Mouse (Mus musculus): ENCODE measurements at regions not wholly inside any gene's neighbourhood (a gene's known extent, or its start where the extent isn't known, plus 50 kb on each side); places are given as distances from the start of the nearest gene placed in this dataset.
A peak's percentile ranks its signal among the peaks of the same experiment; 100 is the strongest.

GRCm38 (mm10) chr12:99643016-99643415 is 79.6 kb upstream of the Foxn3 start:
- H3K4me3 ChIP-seq: no peak overlapping the region
- WGBS: 94% methylated on average over 16 of the region's 16 CpGs
- no peaks in the 10 kb centered on the region for H3K36me3 ChIP-seq
- no peak overlapping the region for H3K9ac ChIP-seq
- H3K4me2 ChIP-seq: no peak overlapping the region
- H3K9me3 ChIP-seq (replicated peaks): peaks cover 10% of the 10 kb centered on the region
- no peaks in the 10 kb centered on the region for H3K27me3 ChIP-seq
- peaks cover 11% of the 10 kb centered on the region for H3K4me1 ChIP-seq (replicated peaks)
- H3K27ac ChIP-seq: no peak overlapping the region
- ATAC-seq (replicated peaks; ENCODE audit: insufficient number of reproducible peaks, insufficient read depth, low FRiP score, low read depth): no peak

GRCm38 (mm10) chr12:99642131-99642895 is 78.9 kb upstream of the Foxn3 start:
- ATAC-seq (replicated peaks; ENCODE audit: insufficient number of reproducible peaks, insufficient read depth, low FRiP score, low read depth): no peak
- Histone ChIP-seq H3K36me3 (no peaks in the 10 kb centered on the region), H3K4me3 (no peak overlapping the region), H3K9me3 (replicated peaks) (peaks cover 10% of the 10 kb centered on the region), H3K27me3 (no peaks in the 10 kb centered on the region), H3K4me2 (no peak overlapping the region), H3K4me1 (replicated peaks) (peaks cover 11% of the 10 kb centered on the region), H3K27ac (no peak overlapping the region), H3K9ac (no peak overlapping the region)
- 84% methylated on average over 7 of the region's 7 CpGs for WGBS

GRCm38 (mm10) chr12:99641278-99641677 is 77.9 kb upstream of the Foxn3 start:
- Histone ChIP-seq H3K4me3 (peak overlapping the region; percentile 28), H3K4me1 (replicated peaks) (peaks cover 11% of the 10 kb centered on the region), H3K9me3 (replicated peaks) (peaks cover 10% of the 10 kb centered on the region), H3K9ac (no peak overlapping the region), H3K36me3 (no peaks in the 10 kb centered on the region), H3K27ac (no peak overlapping the region), H3K4me2 (peak overlapping the region; percentile 54), H3K27me3 (no peaks in the 10 kb centered on the region)
- WGBS: 48% methylated on average over 8 of the region's 9 CpGs
- no peak for ATAC-seq (replicated peaks; ENCODE audit: insufficient number of reproducible peaks, insufficient read depth, low FRiP score, low read depth)

- Histone ChIP-seq H3K9ac (no peak overlapping the region), H3K4me1 (replicated peaks) (peaks cover 11% of the 10 kb centered on the region), H3K36me3 (no peaks in the 10 kb centered on the region), H3K27ac (no peak overlapping the region), H3K4me2 (peak overlapping the region; percentile 54), H3K9me3 (replicated peaks) (peaks cover 10% of the 10 kb centered on the region), H3K27me3 (no peaks in the 10 kb centered on the region), H3K4me3 (peak overlapping the region; percentile 28)
- 28% methylated on average over 18 of the region's 18 CpGs for WGBS
- no peak; the same call in 1 of the 2 replicates for ATAC-seq (replicated peaks; ENCODE audit: insufficient number of reproducible peaks, insufficient read depth, low FRiP score, low read depth)
Observed at GRCm38 (mm10) chr12:99640214-99641151, 77.1 kb upstream of the Foxn3 start.

- Histone ChIP-seq H3K4me2 (no peak overlapping the region), H3K9ac (no peak overlapping the region), H3K4me1 (replicated peaks) (peaks cover 11% of the 10 kb centered on the region), H3K27me3 (no peaks in the 10 kb centered on the region), H3K4me3 (no peak overlapping the region), H3K9me3 (replicated peaks) (peaks cover 7% of the 10 kb centered on the region), H3K36me3 (no peaks in the 10 kb centered on the region), H3K27ac (no peak overlapping the region)
- ATAC-seq (replicated peaks; ENCODE audit: insufficient number of reproducible peaks, insufficient read depth, low FRiP score, low read depth): no peak
- 44% methylated on average over 8 of the region's 8 CpGs for WGBS
Observed at GRCm38 (mm10) chr12:99639847-99640213, 76.4 kb upstream of the Foxn3 start.

GRCm38 (mm10) chr12:99639118-99639517 is 75.7 kb upstream of the Foxn3 start:
- ATAC-seq (replicated peaks; ENCODE audit: insufficient number of reproducible peaks, insufficient read depth, low FRiP score, low read depth): no peak
- peaks cover 2% of the 10 kb centered on the region; the same call in 1 of the 2 replicates for H3K9me3 ChIP-seq (replicated peaks)
- no peak overlapping the region for H3K9ac ChIP-seq
- H3K4me3 ChIP-seq: no peak overlapping the region
- H3K27ac ChIP-seq: no peak overlapping the region
- H3K36me3 ChIP-seq: no peaks in the 10 kb centered on the region
- WGBS: 90% methylated on average over 3 of the region's 3 CpGs
- H3K4me2 ChIP-seq: no peak overlapping the region
- peaks cover 11% of the 10 kb centered on the region for H3K4me1 ChIP-seq (replicated peaks)
- H3K27me3 ChIP-seq: no peaks in the 10 kb centered on the region

- Histone ChIP-seq H3K36me3 (no peaks in the 10 kb centered on the region), H3K27me3 (no peaks in the 10 kb centered on the region), H3K4me2 (no peak overlapping the region), H3K9ac (no peak overlapping the region), H3K4me3 (no peak overlapping the region), H3K4me1 (replicated peaks) (peaks cover 11% of the 10 kb centered on the region), H3K9me3 (replicated peaks) (no peaks in the 10 kb centered on the region; the same call in 1 of the 2 replicates), H3K27ac (no peak overlapping the region)
- no peak for ATAC-seq (replicated peaks; ENCODE audit: insufficient number of reproducible peaks, insufficient read depth, low FRiP score, low read depth)
- WGBS: 68% methylated on average over 5 of the region's 5 CpGs
Observed at GRCm38 (mm10) chr12:99637986-99638385, 74.6 kb upstream of the Foxn3 start.

GRCm38 (mm10) chr12:99636234-99636633 is 72.9 kb upstream of the Foxn3 start:
- no peaks in the 10 kb centered on the region for H3K9me3 ChIP-seq (replicated peaks)
- no peak overlapping the region for H3K9ac ChIP-seq
- WGBS: 74% methylated on average over 3 of the region's 3 CpGs
- ATAC-seq (replicated peaks; ENCODE audit: insufficient number of reproducible peaks, insufficient read depth, low FRiP score, low read depth): no peak
- H3K36me3 ChIP-seq: no peaks in the 10 kb centered on the region
- H3K4me1 ChIP-seq (replicated peaks): peaks cover 11% of the 10 kb centered on the region
- H3K4me2 ChIP-seq: no peak overlapping the region
- H3K4me3 ChIP-seq: no peak overlapping the region
- no peaks in the 10 kb centered on the region for H3K27me3 ChIP-seq
- H3K27ac ChIP-seq: no peak overlapping the region

GRCm38 (mm10) chr12:99635361-99635760 is 72.0 kb upstream of the Foxn3 start:
- Histone ChIP-seq H3K9me3 (replicated peaks) (no peaks in the 10 kb centered on the region), H3K4me2 (no peak overlapping the region), H3K4me3 (no peak overlapping the region), H3K9ac (no peak overlapping the region), H3K27ac (no peak overlapping the region), H3K4me1 (replicated peaks) (peaks cover 8% of the 10 kb centered on the region), H3K27me3 (no peaks in the 10 kb centered on the region), H3K36me3 (no peaks in the 10 kb centered on the region)
- ATAC-seq (replicated peaks; ENCODE audit: insufficient number of reproducible peaks, insufficient read depth, low FRiP score, low read depth): no peak
- 70% methylated on average over 4 of the region's 4 CpGs for WGBS

- no peak overlapping the region for H3K9ac ChIP-seq
- no peak for ATAC-seq (replicated peaks; ENCODE audit: insufficient number of reproducible peaks, insufficient read depth, low FRiP score, low read depth)
- no peak overlapping the region for H3K27ac ChIP-seq
- peaks cover 1% of the 10 kb centered on the region; the same call in 1 of the 2 replicates for H3K4me1 ChIP-seq (replicated peaks)
- no peak overlapping the region for H3K4me2 ChIP-seq
- H3K4me3 ChIP-seq: no peak overlapping the region
- H3K27me3 ChIP-seq: no peaks in the 10 kb centered on the region
- H3K36me3 ChIP-seq: no peaks in the 10 kb centered on the region
- WGBS: 92% methylated on average over 4 of the region's 4 CpGs
- H3K9me3 ChIP-seq (replicated peaks): no peaks in the 10 kb centered on the region
Observed at GRCm38 (mm10) chr12:99634726-99635125, 71.3 kb upstream of the Foxn3 start.

GRCm38 (mm10) chr12:99633678-99634077 is 70.3 kb upstream of the Foxn3 start:
- H3K9me3 ChIP-seq (replicated peaks): no peaks in the 10 kb centered on the region
- H3K4me2 ChIP-seq: no peak overlapping the region
- no peak for ATAC-seq (replicated peaks; ENCODE audit: insufficient number of reproducible peaks, insufficient read depth, low FRiP score, low read depth)
- H3K4me3 ChIP-seq: no peak overlapping the region
- no peak overlapping the region for H3K9ac ChIP-seq
- H3K27ac ChIP-seq: no peak overlapping the region
- H3K36me3 ChIP-seq: no peaks in the 10 kb centered on the region
- 76% methylated on average over 10 of the region's 10 CpGs for WGBS
- H3K4me1 ChIP-seq (replicated peaks): no peaks in the 10 kb centered on the region
- H3K27me3 ChIP-seq: no peaks in the 10 kb centered on the region
